Mouse (Mus musculus) lung, embryonic 16.5 days (tissue): ENCODE data around the gene Retreg2. TPM values are rescaled to one million over a fixed set of nuclear protein-coding genes. Genes with fewer than 3 reads are reported as not detected.

Experiments used
- ATAC-seq: fragments of 200-750 bp; cut with Nextera tagmentation; 2 replicates; pipeline ENCODE4 v1.8.0; 2017; ENCODE audit warnings: low read depth, mild to moderate bottlenecking, moderate library complexity
- H3K27ac ChIP-seq: fragments of 300-500 bp; sonication (generic); 2 replicates; pipeline ENCODE4 v1.5.1; 2014; ENCODE audit warnings: mild to moderate bottlenecking, control low read depth, low read length
- H3K27me3 ChIP-seq: fragments of 300-500 bp; sonication (generic); 2 replicates; pipeline ENCODE4 v1.6.1; 2014; ENCODE audit warnings: low read depth, low read length, mixed read lengths; ENCODE audit not compliant: control insufficient read depth, insufficient read depth
- H3K36me3 ChIP-seq: fragments of 300-500 bp; sonication (generic); 2 replicates; pipeline ENCODE4 v1.6.1; 2014; ENCODE audit warnings: low read length; ENCODE audit not compliant: control insufficient read depth, insufficient read depth
- H3K4me1 ChIP-seq: fragments of 300-500 bp; sonication (generic); replicated peaks from 2 replicates; pipeline ENCODE4 v1.6.1; 2014; ENCODE audit warnings: low read length, mixed read lengths; ENCODE audit not compliant: control insufficient read depth, insufficient read depth
- H3K4me2 ChIP-seq: fragments of 300-500 bp; sonication (generic); 2 replicates; pipeline ENCODE4 v1.6.1; 2014; ENCODE audit warnings: low read depth, low read length, control low read depth
- H3K4me3 ChIP-seq: fragments of 300-500 bp; sonication (generic); 2 replicates; pipeline ENCODE4 v1.5.1; 2014; ENCODE audit warnings: mild to moderate bottlenecking, low read length, control low read depth
- H3K9ac ChIP-seq: fragments of 300-500 bp; sonication (generic); 2 replicates; pipeline ENCODE4 v1.6.1; 2014; ENCODE audit warnings: low read length, control low read depth
- H3K9me3 ChIP-seq: fragments of 300-500 bp; sonication (generic); 2 replicates; pipeline ENCODE4 v1.6.1; 2016; ENCODE audit warnings: low read length; ENCODE audit not compliant: control insufficient read depth
- WGBS: fragments of 180-500 bp; shearing (Covaris S2); extraction: QIAGEN DNeasy Blood & Tissue Kit; methylation state at CpG from one replicate; pipeline ENCODE4 v1.1.7; 2014; 5-methylcytosine and 5-hydroxymethylcytosine counted together
- polyA plus RNA-seq: library from polyadenylated mRNA; unstranded; fragments of >200 nt; fragmentation: Nextera tagmentation; extraction: Ambion mirVana; gene quantifications from 2 replicates; pipeline ENCODE4 v1.2.1, GENCODE M21; 2015

Gene Retreg2
- polyA plus RNA-seq, 1 experiment from 2014 or later: 44.5 TPM

DNA sequence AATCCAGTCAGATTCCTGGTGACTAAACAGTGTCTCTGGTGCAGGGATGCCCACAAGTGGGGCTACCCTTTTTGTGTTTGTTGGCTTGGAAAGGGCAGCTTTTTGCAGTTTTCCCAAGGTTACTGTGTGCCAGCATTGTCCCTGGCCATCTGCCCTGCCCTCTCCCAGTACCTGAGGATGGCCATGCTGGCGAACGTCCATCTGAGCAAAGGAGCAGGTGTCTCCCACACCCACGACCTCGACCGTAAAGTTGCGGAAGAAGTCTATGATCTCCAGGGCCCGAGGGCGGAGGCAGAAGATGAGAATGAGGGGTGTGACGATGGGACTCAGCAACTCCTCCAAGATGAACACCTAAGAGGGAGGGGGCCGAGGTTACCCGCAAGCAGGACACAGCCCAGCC, 42.9 kb downstream of the Retreg2 start:
- H3K36me3 ChIP-seq: peaks cover 38% of the 10 kb centered on the region
- no peak overlapping the region for H3K27ac ChIP-seq
- no peaks in the 10 kb centered on the region for H3K27me3 ChIP-seq
- no peak for ATAC-seq
- WGBS: 91% methylated on average over 11 of the region's 11 CpGs
- no peak overlapping the region for H3K9ac ChIP-seq
- peaks cover 4% of the 10 kb centered on the region; the same call in 1 of the 2 replicates for H3K4me1 ChIP-seq
- H3K9me3 ChIP-seq: 0 out of 2 replicates have a peak, but pooled peaks cover 2% of the 10 kb centered on the region
- no peak overlapping the region for H3K4me3 ChIP-seq
- H3K4me2 ChIP-seq: no peak overlapping the region

DNA sequence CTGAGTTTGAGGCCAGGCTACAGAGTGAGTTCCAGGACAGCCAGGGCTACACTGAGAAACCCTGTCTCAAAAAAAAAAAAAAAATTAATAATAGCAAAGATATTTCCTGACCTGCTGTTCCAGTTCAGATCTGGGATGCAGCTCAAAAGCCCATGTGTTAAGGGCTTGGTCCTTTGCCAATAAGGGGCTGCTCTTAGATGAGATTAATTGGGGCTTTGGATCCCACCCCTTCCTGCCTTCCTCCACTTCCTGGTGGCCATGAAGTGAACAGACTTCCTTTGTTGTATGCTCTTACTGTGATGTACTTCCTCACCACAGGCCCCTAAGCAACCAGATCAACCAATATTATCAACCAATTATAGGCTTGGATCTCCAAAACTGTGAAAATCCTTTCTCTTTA, 44.5 kb downstream of the Retreg2 start:
- peaks cover 38% of the 10 kb centered on the region for H3K36me3 ChIP-seq
- no peak for ATAC-seq
- H3K27me3 ChIP-seq: no peaks in the 10 kb centered on the region
- H3K27ac ChIP-seq: no peak overlapping the region
- H3K4me3 ChIP-seq: no peak overlapping the region
- H3K4me1 ChIP-seq: no peaks in the 10 kb centered on the region; the same call in 1 of the 2 replicates
- no peak overlapping the region for H3K4me2 ChIP-seq
- 0 out of 2 replicates have a peak, but pooled peaks cover 2% of the 10 kb centered on the region for H3K9me3 ChIP-seq
- H3K9ac ChIP-seq: no peak overlapping the region

DNA sequence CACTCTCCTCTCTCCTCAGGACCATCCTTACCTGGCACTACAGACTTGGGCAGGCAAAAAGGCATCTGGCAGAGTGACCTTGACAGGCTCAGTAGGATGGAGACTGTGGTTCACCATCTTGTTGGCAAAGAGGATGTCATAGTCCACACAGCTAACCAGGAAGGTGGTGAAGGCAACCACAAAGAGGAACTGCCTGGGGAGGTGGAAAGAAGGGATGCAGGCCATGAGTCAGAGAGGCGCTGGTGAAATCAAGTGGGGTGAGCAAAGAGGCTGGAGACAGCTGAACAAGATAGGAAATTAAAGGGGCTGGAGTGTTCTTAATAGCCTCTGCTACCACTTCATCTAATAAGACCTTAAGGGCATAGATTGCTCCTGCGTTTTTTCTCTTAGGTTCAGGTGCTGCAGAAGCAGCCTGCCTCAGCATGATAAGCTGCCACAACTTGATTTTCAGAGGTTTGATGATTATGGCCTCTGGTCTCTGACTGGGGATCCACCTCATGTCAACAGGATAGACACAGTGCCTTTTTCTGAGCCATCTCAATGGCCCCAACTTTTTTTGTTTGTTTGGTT, 45.4 kb downstream of the Retreg2 start:
- no peaks in the 10 kb centered on the region for H3K27me3 ChIP-seq
- peaks cover 31% of the 10 kb centered on the region for H3K36me3 ChIP-seq
- no peak overlapping the region for H3K9ac ChIP-seq
- no peak overlapping the region for H3K4me2 ChIP-seq
- no peak overlapping the region for H3K27ac ChIP-seq
- 75% methylated on average over 2 of the region's 2 CpGs for WGBS
- no peak for ATAC-seq
- peaks cover 1% of the 10 kb centered on the region; the same call in 1 of the 2 replicates for H3K4me1 ChIP-seq
- H3K4me3 ChIP-seq: no peak overlapping the region
- no peaks in the 10 kb centered on the region for H3K9me3 ChIP-seq

DNA sequence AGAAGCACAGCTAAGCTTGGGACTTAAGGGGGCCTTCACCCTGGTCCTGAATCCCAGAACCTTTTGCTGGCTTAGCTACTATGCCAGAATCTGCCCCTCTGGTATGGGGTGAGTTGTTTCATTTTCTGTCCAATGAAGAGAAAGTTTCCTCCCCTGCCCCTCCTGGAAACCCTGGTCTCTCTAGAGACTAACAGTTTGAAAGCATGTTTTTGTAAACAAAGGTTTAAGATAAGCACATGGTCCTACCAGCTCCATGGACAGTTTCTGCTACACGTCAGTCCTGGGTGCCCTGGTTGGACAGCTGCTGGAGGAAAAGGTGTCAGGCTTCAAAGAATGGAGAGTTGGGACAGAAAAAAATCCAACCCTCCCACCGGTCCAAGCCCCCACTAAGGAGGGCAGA, 48.0 kb downstream of the Retreg2 start:
- Histone ChIP-seq H3K27ac (no peak overlapping the region), H3K36me3 (peaks cover 18% of the 10 kb centered on the region), H3K4me2 (peak overlapping the region; percentile 72; the same call in 1 of the 2 replicates), H3K9ac (peak overlapping the region; percentile 85), H3K4me1 (peaks cover 8% of the 10 kb centered on the region), H3K4me3 (no peak overlapping the region), H3K27me3 (no peaks in the 10 kb centered on the region), H3K9me3 (no peaks in the 10 kb centered on the region)
- ATAC-seq: no peak
- WGBS: 44% methylated on average over 2 of the region's 2 CpGs

DNA sequence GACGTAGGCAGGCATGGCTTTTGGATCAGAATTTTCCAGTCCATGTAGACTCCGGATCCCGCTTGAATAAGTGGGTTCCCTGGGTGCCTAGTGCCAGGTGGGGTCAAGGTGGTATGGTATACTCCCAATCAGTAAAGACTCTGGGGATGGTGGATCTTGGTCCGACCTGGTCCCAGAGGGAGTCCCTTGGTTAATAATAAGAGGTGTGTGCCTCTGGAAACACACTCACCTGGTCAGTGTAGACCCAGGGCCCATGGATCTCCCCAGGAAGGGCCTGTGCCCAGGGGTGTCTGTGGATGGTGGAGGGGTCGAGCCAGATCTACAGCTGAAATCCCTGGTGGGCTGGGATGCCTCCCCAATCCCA, 48.7 kb downstream of the Retreg2 start:
- Histone ChIP-seq H3K36me3 (peaks cover 14% of the 10 kb centered on the region), H3K4me1 (peaks cover 8% of the 10 kb centered on the region), H3K27me3 (no peaks in the 10 kb centered on the region), H3K4me2 (peak overlapping the region; percentile 72), H3K4me3 (peak overlapping the region; percentile 84), H3K27ac (peak overlapping the region; percentile 79), H3K9me3 (no peaks in the 10 kb centered on the region), H3K9ac (peak overlapping the region; percentile 85)
- WGBS: 37% methylated on average over 5 of the region's 5 CpGs
- no peak for ATAC-seq

DNA sequence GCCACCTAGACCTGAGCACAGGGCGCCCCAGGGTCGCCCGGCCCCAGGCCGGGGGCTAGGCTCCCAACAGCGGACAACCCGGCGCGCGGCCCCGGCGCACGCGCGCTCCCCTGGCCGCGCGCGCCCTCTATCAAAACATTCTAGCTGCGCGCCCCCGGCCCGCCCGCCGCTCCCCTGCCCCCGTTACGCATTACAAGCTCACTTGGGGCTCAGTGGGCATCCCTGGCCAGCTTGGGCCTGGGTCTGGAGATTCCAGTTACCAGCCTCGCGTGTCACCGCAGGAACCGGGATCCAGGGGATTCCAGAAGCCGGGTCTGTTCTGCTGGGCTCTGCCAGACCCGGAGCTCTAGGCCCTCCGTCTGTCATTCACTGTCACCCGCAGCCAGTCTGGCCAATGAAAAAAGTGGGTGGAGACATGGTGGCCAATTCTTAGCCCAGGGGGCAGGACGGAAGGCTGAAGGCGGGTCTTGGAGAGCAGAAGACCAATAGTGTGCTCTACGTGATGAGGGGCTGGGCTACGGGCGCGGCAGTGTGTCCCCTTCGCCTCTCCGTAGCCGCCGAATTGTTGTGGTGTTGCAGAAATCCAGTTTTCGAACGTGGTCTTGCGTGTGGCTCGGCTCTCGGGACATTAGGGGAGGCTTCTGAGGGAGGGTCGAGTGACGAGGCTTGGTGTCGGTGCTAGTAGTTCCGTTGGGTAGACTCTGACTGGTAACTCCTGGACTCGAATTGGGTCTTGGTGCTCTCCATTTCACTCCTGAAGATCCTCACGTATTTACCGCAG, 49.2 kb downstream of the Retreg2 start, which contains the start of the genes Ankzf1 and Atg9a:
Gene Ankzf1, plus strand, starts transcription at position 530 of the 781 bp plus-strand sequence.
Gene Atg9a, minus strand, starts transcription at position 575 of the 781 bp plus-strand sequence.
- peak; percentile 100 for ATAC-seq
- WGBS: under 1% methylated on average over 56 of the region's 56 CpGs
- Histone ChIP-seq H3K27ac (peak within 1 kb of the TSS; percentile 93), H3K9ac (peak within 1 kb of the TSS; percentile 86), H3K4me2 (peak within 1 kb of the TSS; percentile 85), H3K36me3 (peaks cover 12% of the 10 kb centered on the region), H3K27me3 (no peaks in the 10 kb centered on the region), H3K9me3 (no peaks in the 10 kb centered on the region), H3K4me1 (peaks cover 8% of the 10 kb centered on the region), H3K4me3 (peak within 1 kb of the TSS; percentile 84)

DNA sequence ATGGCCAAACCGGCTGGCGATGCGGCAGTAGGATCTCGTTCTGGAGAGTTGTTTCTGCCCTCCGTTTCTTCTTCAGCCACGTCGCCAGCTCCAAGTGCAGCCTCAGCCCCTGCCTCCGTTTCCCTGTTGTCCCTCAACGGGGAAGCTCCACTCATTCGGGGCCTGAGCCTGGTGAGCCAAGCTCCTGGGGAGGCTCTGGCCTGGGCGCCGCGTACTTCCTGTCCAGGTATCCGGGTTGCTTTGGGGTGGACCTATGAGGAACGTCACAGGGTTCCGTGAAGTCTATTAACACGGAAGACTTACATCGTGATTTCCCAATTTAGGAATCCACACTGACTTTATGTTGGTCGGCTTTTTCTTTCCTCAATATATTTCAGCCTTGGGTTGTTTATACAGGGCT, 49.9 kb downstream of the Retreg2 start:
- H3K9me3 ChIP-seq: no peaks in the 10 kb centered on the region
- H3K4me2 ChIP-seq: peak overlapping the region; percentile 85
- ATAC-seq: peak; percentile 52
- 0% methylated on average over 19 of the region's 19 CpGs for WGBS
- peaks cover 8% of the 10 kb centered on the region for H3K4me1 ChIP-seq
- H3K27me3 ChIP-seq: no peaks in the 10 kb centered on the region
- peak overlapping the region; percentile 93 for H3K27ac ChIP-seq
- H3K4me3 ChIP-seq: peak overlapping the region; percentile 84
- peak overlapping the region; percentile 86 for H3K9ac ChIP-seq
- H3K36me3 ChIP-seq: peaks cover 9% of the 10 kb centered on the region; the same call in 1 of the 2 replicates

Other genes with a start within 250 kb of the Retreg2 start
- not detected in 2 replicates for gene Cryba2, start 249.6 kb upstream of the Retreg2 start, polyA plus RNA-seq
- gene Cfap65, start 207.2 kb upstream of the Retreg2 start, polyA plus RNA-seq: 2.7 and 2.9 TPM in 2 replicates
- 0.18 and 0.21 TPM in 2 replicates for gene Ihh, start 191.1 kb upstream of the Retreg2 start, polyA plus RNA-seq
- gene Nhej1, start 17.6 kb upstream of the Retreg2 start, polyA plus RNA-seq: 10.4 and 10.5 TPM in 2 replicates
- gene Slc23a3, start 8.9 kb upstream of the Retreg2 start, polyA plus RNA-seq: 0.33 and 0.36 TPM in 2 replicates
- 44.8 and 50.1 TPM in 2 replicates for gene Cnppd1, start 67 bp upstream of the Retreg2 start, polyA plus RNA-seq
- 42.9 and 46.1 TPM in 2 replicates for gene Zfand2b, start 25.9 kb downstream of the Retreg2 start, polyA plus RNA-seq
- gene Abcb6, start 37.6 kb downstream of the Retreg2 start, polyA plus RNA-seq: 16.3 and 18.8 TPM in 2 replicates
- 23.4 and 24.6 TPM in 2 replicates for gene Ankzf1, start 49.4 kb downstream of the Retreg2 start, polyA plus RNA-seq
- gene Atg9a, start 49.4 kb downstream of the Retreg2 start, polyA plus RNA-seq: 26.4 and 29.1 TPM in 2 replicates
- 19.6 and 21.6 TPM in 2 replicates for gene Glb1l, start 68.0 kb downstream of the Retreg2 start, polyA plus RNA-seq
- gene Stk16, start 68.1 kb downstream of the Retreg2 start, polyA plus RNA-seq: 122 and 127 TPM in 2 replicates
- gene Tuba4a, start 77.1 kb downstream of the Retreg2 start, polyA plus RNA-seq: 51.5 and 58.8 TPM in 2 replicates
- gene A630095N17Rik, start 89.3 kb downstream of the Retreg2 start, polyA plus RNA-seq: not detected in 2 replicates
- gene Dnajb2, start 93.6 kb downstream of the Retreg2 start, polyA plus RNA-seq: 27.6 and 32.7 TPM in 2 replicates
- 0.63 and 0.78 TPM in 2 replicates for gene Ptprn, start 121.7 kb downstream of the Retreg2 start, polyA plus RNA-seq
- gene Resp18, start 135.6 kb downstream of the Retreg2 start, polyA plus RNA-seq: 1.6 and 2.1 TPM in 2 replicates
- gene Dnpep, start 175.2 kb downstream of the Retreg2 start, polyA plus RNA-seq: 118 and 122 TPM in 2 replicates
- 57.1 and 64.0 TPM in 2 replicates for gene Des, start 217.6 kb downstream of the Retreg2 start, polyA plus RNA-seq
- gene Speg, start 232.5 kb downstream of the Retreg2 start, polyA plus RNA-seq: 38.5 and 38.9 TPM in 2 replicates